9 mouse cellular contexts compared by ENCODE assay signal in the genomic region with DNA sequence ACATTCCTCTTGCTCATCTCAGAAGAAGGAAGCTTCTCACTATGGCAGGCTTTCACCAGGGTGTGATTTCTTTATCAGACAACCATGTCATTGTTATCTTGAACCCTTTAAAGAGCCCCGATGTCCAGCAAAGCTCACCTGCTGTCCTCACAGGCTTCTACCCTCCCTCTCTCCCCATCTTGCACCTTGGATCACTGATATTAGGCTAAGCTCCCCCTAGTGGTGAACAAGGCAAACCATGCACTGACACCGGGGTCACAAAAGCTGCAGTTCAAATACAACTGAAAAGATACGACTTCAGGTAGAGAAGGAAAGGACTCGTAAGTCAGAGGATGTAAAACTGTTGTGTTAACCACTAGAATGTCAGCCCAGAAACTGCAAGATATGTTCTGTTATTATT. TPM values are rescaled to one million over a fixed set of nuclear protein-coding genes. Genes with fewer than 3 reads are reported as not detected.
DNase-seq lines count a peak whose midpoint lies in the region; ATAC-seq and TF ChIP-seq lines count a peak whose summit lies in the region.
"Had no signal": no experiment of that assay in that cellular context is flagged by ENCODE, and none has a peak within 500 bp of the region (broad histone marks: within the 10 kb centered on the region; RNA-seq: fewer than 3 reads in every experiment).

No protein-coding gene starts in this region.

- H3K9ac ChIP-seq in midbrain, postnatal 0 days (replicated peaks; ENCODE audit: low read length, poor library complexity, severe bottlenecking) = no peak overlapping the region
- no peak overlapping the region for H3K9ac ChIP-seq in midbrain, embryonic 15.5 days
- H3K9ac ChIP-seq: limb, embryonic 12.5 days had no signal

- H3K27ac ChIP-seq in midbrain, postnatal 0 days (ENCODE audit: low read depth, low read length) = no peak overlapping the region
- no peak overlapping the region for H3K27ac ChIP-seq in midbrain, embryonic 15.5 days
- H3K27ac ChIP-seq: limb, embryonic 12.5 days had no signal

- no peak for ATAC-seq in midbrain, postnatal 0 days (ENCODE audit: low FRiP score)
- no peak for ATAC-seq in midbrain, embryonic 15.5 days (replicated peaks)
- ATAC-seq in monocyte, adult 5-6 weeks (replicated peaks; ENCODE audit: insufficient number of reproducible peaks, low FRiP score, low TSS enrichment, poor library complexity, severe bottlenecking) = no peak

- H3K9me3 ChIP-seq in midbrain, postnatal 0 days (ENCODE audit: low read length) = no peaks in the 10 kb centered on the region
- no peaks in the 10 kb centered on the region for H3K9me3 ChIP-seq in midbrain, embryonic 15.5 days
- H3K9me3 ChIP-seq: limb, embryonic 12.5 days had no signal

- peak; percentile 14 to 24 for DNase-seq in cerebellum, adult 18-20 months
- no peak for DNase-seq in cerebellum, adult 8-10 months
- peak; percentile 35 for DNase-seq in midbrain, postnatal 0 days (ENCODE audit: low spot score)
- peak; percentile 49 to 65 for DNase-seq in cerebellum, postnatal 10 days
- peak; percentile 28 for DNase-seq in lung, adult 2 months
- no peak for DNase-seq in left cerebral cortex, adult 11 months (ENCODE audit: low spot score)

- no peaks in the 10 kb centered on the region for H3K27me3 ChIP-seq in midbrain, postnatal 0 days (ENCODE audit: insufficient read depth, low read length)
- no peaks in the 10 kb centered on the region for H3K27me3 ChIP-seq in midbrain, embryonic 15.5 days (replicated peaks)
- H3K27me3 ChIP-seq: limb, embryonic 12.5 days had no signal

- H3K4me1 ChIP-seq in midbrain, postnatal 0 days (ENCODE audit: insufficient read depth, low read length) = no peaks in the 10 kb centered on the region
- H3K4me1 ChIP-seq in midbrain, embryonic 15.5 days = no peaks in the 10 kb centered on the region
- H3K4me1 ChIP-seq in lung, adult 2 months (ENCODE audit: control insufficient read depth, insufficient read depth, low read length) = peaks cover 3% of the 10 kb centered on the region; the same call in 1 of the 2 replicates

- H3K4me3 ChIP-seq in midbrain, postnatal 0 days (ENCODE audit: low read depth, low read length) = no peak overlapping the region
- no peak overlapping the region for H3K4me3 ChIP-seq in midbrain, embryonic 15.5 days
- no peak overlapping the region for H3K4me3 ChIP-seq in lung, adult 2 months (replicated peaks; ENCODE audit: extremely low read depth, low read depth, low read length)
- H3K4me3 ChIP-seq: limb, embryonic 12.5 days had no signal

- no peak overlapping the region for H3K4me2 ChIP-seq in midbrain, postnatal 0 days (ENCODE audit: low read depth, low read length, poor library complexity, severe bottlenecking)
- no peak overlapping the region for H3K4me2 ChIP-seq in midbrain, embryonic 15.5 days
- H3K4me2 ChIP-seq: limb, embryonic 12.5 days had no signal

- TF ChIP-seq CTCF in midbrain, postnatal 0 days (IDR thresholded peaks at IDR 0.05) = peak; percentile 76
- peak; percentile 64 for TF ChIP-seq CTCF in lung, adult 2 months (IDR thresholded peaks at IDR 0.05; ENCODE audit: insufficient read depth, low read length)

- TF ChIP-seq POLR2A in lung, adult 2 months (IDR thresholded peaks at IDR 0.05; ENCODE audit: borderline replicate concordance, extremely low read depth, low read depth, low read length) = no peak

- H3K36me3 ChIP-seq in midbrain, postnatal 0 days (ENCODE audit: insufficient read depth, low read length) = no peaks in the 10 kb centered on the region
- H3K36me3 ChIP-seq in midbrain, embryonic 15.5 days (replicated peaks) = no peaks in the 10 kb centered on the region
- H3K36me3 ChIP-seq: limb, embryonic 12.5 days had no signal

- 45% methylated on average over 4 of the region's 4 CpGs for WGBS in midbrain, postnatal 0 days
- 38% methylated on average over 4 of the region's 4 CpGs for WGBS in midbrain, embryonic 15.5 days
- WGBS in lung, adult 2 months = 22% methylated on average over 4 of the region's 4 CpGs

RNA-seq across cellular contexts. Expression of a gene that starts 43.5 kb away (rescaled TPM):
- 75.5 and 109 TPM in 2 replicates for total RNA-seq in midbrain, postnatal 0 days (2014; rRNA removed)
- 142 and 180 TPM in 2 replicates for polyA plus RNA-seq in midbrain, postnatal 0 days (2015; fragmentation: Nextera tagmentation; extraction: Ambion mirVana)
- 158 and 183 TPM in 2 replicates for polyA plus RNA-seq in midbrain, embryonic 15.5 days (2015; fragmentation: Nextera tagmentation; extraction: Ambion mirVana)
- 27.3 and 50.2 TPM in 2 replicates for polyA plus RNA-seq in lung, adult 2 months (2012; rRNA removed)
- 210 to 324 TPM (median 270 TPM) in 3 replicates for total RNA-seq in monocyte, adult 5-6 weeks (2017)

Comparison
In these comparisons a context has a peak if more than half of its experiments do, and no peak if none do; other contexts are left out.
1. DNase-seq: peak in cerebellum, adult 18-20 months (2 of 2), midbrain, postnatal 0 days (single experiment), cerebellum, postnatal 10 days (2 of 2) and lung, adult 2 months (single experiment); none in cerebellum, adult 8-10 months (single experiment) and left cerebral cortex, adult 11 months (single experiment).